Mouse (Mus musculus) liver, embryonic 12.5 days (tissue): ENCODE measurements around the gene Mylk2. TPM values are rescaled to one million over a fixed set of nuclear protein-coding genes. Genes with fewer than 3 reads are reported as not detected.
A peak's percentile ranks its signal among the peaks of the same experiment; 100 is the strongest.

ENCODE experiments used
- ATAC-seq: fragments of 200-750 bp; cut with Nextera tagmentation; 2 replicates; pipeline ENCODE4 v1.8.0; 2017; ENCODE audit warnings: moderate number of reproducible peaks, mild to moderate bottlenecking, moderate library complexity
- H3K27ac ChIP-seq: fragments of 300-500 bp; sonication (generic); 2 replicates; pipeline ENCODE4 v1.5.1; 2016; ENCODE audit warnings: mild to moderate bottlenecking
- H3K27me3 ChIP-seq: fragments of 300-500 bp; sonication (generic); replicated peaks from 2 replicates; pipeline ENCODE4 v1.6.1; 2016; ENCODE audit warnings: mild to moderate bottlenecking, moderate library complexity
- H3K36me3 ChIP-seq: fragments of 300-500 bp; sonication (generic); 2 replicates; pipeline ENCODE4 v1.6.1; 2016; ENCODE audit warnings: mild to moderate bottlenecking, moderate library complexity
- H3K4me1 ChIP-seq: fragments of 300-500 bp; sonication (generic); 2 replicates; pipeline ENCODE4 v1.6.1; 2016
- H3K4me2 ChIP-seq: fragments of 300-500 bp; sonication (generic); 2 replicates; pipeline ENCODE4 v1.6.1; 2016; ENCODE audit warnings: mild to moderate bottlenecking, moderate library complexity
- H3K4me3 ChIP-seq: fragments of 300-500 bp; sonication (generic); 2 replicates; pipeline ENCODE4 v1.5.1; 2016; ENCODE audit warnings: mild to moderate bottlenecking, moderate library complexity
- H3K9ac ChIP-seq: fragments of 300-500 bp; sonication (generic); 2 replicates; pipeline ENCODE4 v1.6.1; 2016; ENCODE audit warnings: mild to moderate bottlenecking, moderate library complexity
- H3K9me3 ChIP-seq: fragments of 300-500 bp; sonication (generic); replicated peaks from 2 replicates; pipeline ENCODE4 v1.6.1; 2016; ENCODE audit warnings: mild to moderate bottlenecking, moderate library complexity
- WGBS: fragments of 180-500 bp; shearing (Covaris S2); methylation state at CpG from one replicate; pipeline ENCODE4 v1.1.7; 2016; ENCODE audit not compliant: insufficient replicate concordance; 5-methylcytosine and 5-hydroxymethylcytosine counted together
- polyA plus RNA-seq: library from polyadenylated mRNA; unstranded; fragments of >200 nt; fragmentation: Nextera tagmentation; extraction: Ambion mirVana; gene quantifications from 2 replicates; pipeline ENCODE4 v1.2.1, GENCODE M21; 2016

Mylk2 gene
- polyA plus RNA-seq, 1 experiment from 2014 or later, result not detected

DNA sequence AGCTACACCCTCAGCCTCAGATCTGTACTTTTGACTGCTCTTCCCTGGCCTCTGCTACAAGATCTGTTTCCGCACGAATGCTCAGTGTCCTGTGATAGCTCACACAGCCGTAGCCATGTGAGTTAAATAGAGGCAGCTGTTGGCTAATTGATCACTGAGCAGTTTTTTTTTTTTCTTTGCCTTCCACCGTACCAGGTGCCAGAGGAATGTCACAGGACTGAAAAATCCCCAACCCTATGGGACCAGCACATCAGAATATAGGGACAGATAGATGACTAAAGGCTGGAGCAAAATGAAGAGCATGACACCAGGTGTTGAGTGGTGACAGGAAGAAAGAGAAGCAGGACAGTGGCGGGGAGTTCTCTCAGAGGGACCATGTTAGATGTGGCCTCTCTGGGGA lies 5.0 kb downstream of the Mylk2 start:
- ATAC-seq, result no peak
- Histone ChIP-seq H3K27me3 (peaks cover 58% of the 10 kb centered on the region), H3K4me1 (peaks cover 12% of the 10 kb centered on the region), H3K9ac (no peak overlapping the region), H3K4me2 (no peak overlapping the region), H3K27ac (no peak overlapping the region), H3K36me3 (no peaks in the 10 kb centered on the region), H3K9me3 (no peaks in the 10 kb centered on the region), H3K4me3 (no peak overlapping the region)
- 61% methylated on average over 5 of the region's 5 CpGs for WGBS

DNA sequence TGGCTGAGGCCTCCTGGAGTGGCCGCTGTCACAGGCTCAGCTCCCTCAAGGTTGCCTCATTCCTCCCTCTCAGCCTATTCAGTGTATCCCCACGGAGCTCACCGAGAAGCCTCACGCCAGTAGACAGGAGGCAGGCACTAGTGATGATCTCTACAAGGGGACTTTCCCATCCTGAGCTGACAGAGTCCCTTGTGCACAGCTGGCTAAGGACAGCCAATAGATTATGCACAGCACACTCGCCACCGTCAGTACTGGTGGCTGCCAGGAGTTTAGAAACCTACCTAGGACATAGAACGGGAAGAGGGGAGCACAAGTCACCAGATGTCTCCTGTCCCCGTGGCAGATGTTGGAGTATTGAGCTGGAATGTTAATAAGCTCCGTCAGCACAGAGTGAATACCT lies 6.5 kb downstream of the Mylk2 start:
- peaks cover 47% of the 10 kb centered on the region for H3K27me3 ChIP-seq
- no peak overlapping the region for H3K4me3 ChIP-seq
- no peak overlapping the region for H3K9ac ChIP-seq
- no peak overlapping the region for H3K27ac ChIP-seq
- no peak overlapping the region for H3K4me2 ChIP-seq
- 58% methylated on average over 9 of the region's 9 CpGs for WGBS
- ATAC-seq, result no peak
- no peaks in the 10 kb centered on the region for H3K9me3 ChIP-seq
- H3K4me1 ChIP-seq, result peaks cover 12% of the 10 kb centered on the region
- no peaks in the 10 kb centered on the region for H3K36me3 ChIP-seq

- no peak for ATAC-seq
- H3K4me1 ChIP-seq, result peaks cover 26% of the 10 kb centered on the region
- no peak overlapping the region for H3K4me3 ChIP-seq
- H3K9ac ChIP-seq, result no peak overlapping the region
- no peak overlapping the region for H3K4me2 ChIP-seq
- H3K27ac ChIP-seq, result no peak overlapping the region
- H3K36me3 ChIP-seq, result no peaks in the 10 kb centered on the region
- 47% methylated on average over 7 of the region's 7 CpGs for WGBS
- peaks cover 11% of the 10 kb centered on the region for H3K27me3 ChIP-seq
- H3K9me3 ChIP-seq, result no peaks in the 10 kb centered on the region
Observed at GRCm38 (mm10) chr2:152922376-152922775, 11.2 kb downstream of the Mylk2 start.

- Histone ChIP-seq H3K9ac (no peak overlapping the region), H3K4me1 (peaks cover 26% of the 10 kb centered on the region), H3K4me3 (no peak overlapping the region), H3K27ac (no peak overlapping the region), H3K4me2 (no peak overlapping the region), H3K36me3 (no peaks in the 10 kb centered on the region), H3K27me3 (peaks cover 5% of the 10 kb centered on the region; the same call in 1 of the 2 replicates), H3K9me3 (no peaks in the 10 kb centered on the region)
- WGBS, result 64% methylated on average over 3 of the region's 3 CpGs
- ATAC-seq, result no peak
Observed at GRCm38 (mm10) chr2:152923621-152924020, 12.5 kb downstream of the Mylk2 start.

DNA sequence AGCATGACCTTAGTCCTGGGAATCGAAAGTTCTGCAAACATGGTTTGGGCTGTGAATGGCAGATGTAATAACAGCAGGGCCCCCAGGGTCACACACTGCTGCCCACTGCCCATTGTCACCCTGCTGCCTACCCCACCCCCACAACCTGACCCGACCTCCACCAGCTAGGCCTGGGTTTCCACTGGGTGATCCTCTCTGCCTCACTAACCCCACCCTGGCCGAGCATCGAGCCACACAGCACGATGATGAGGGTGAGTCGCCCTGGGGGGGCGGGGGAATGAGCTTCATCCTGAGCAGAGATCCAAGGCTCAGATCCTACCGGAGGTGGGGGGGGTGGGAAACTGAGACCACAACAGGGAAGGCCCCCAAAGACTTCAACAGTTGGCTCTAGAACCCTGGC lies 13.0 kb downstream of the Mylk2 start:
- Histone ChIP-seq H3K27ac (no peak overlapping the region), H3K27me3 (peaks cover 5% of the 10 kb centered on the region; the same call in 1 of the 2 replicates), H3K4me3 (no peak overlapping the region), H3K4me1 (peaks cover 26% of the 10 kb centered on the region), H3K4me2 (no peak overlapping the region), H3K36me3 (no peaks in the 10 kb centered on the region), H3K9me3 (no peaks in the 10 kb centered on the region), H3K9ac (no peak overlapping the region)
- no peak for ATAC-seq
- WGBS, result 57% methylated on average over 8 of the region's 8 CpGs

DNA sequence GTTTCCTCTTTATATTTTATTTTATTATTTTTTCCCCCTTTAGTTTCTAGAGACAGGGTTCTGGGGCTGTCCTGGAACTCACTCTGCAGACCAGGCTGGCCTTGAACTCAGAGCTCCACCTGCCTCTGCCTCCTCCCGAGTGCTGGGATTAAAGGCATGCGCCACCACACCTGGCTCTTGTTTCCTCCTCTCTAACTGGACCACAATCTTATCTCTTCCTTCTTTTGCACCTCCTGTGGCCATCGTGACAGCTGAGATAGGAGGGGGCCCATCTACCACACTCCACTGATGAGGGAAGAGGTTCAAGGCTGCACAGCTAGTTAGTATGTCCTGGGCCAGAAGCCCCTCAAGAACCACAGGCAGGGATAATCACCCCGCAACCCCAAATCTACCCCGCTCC lies 13.4 kb downstream of the Mylk2 start:
- peaks cover 5% of the 10 kb centered on the region; the same call in 1 of the 2 replicates for H3K27me3 ChIP-seq
- no peak overlapping the region for H3K4me3 ChIP-seq
- no peak overlapping the region; the same call in 1 of the 2 replicates for H3K27ac ChIP-seq
- no peaks in the 10 kb centered on the region for H3K9me3 ChIP-seq
- H3K4me2 ChIP-seq, result no peak overlapping the region
- H3K9ac ChIP-seq, result no peak overlapping the region
- 39% methylated on average over 5 of the region's 5 CpGs for WGBS
- no peaks in the 10 kb centered on the region for H3K36me3 ChIP-seq
- peaks cover 26% of the 10 kb centered on the region for H3K4me1 ChIP-seq
- no peak for ATAC-seq

- 34% methylated on average over 11 of the region's 11 CpGs for WGBS
- peak overlapping the region; percentile 17 for H3K27ac ChIP-seq
- H3K4me2 ChIP-seq, result no peak overlapping the region
- ATAC-seq, result peak; percentile 48
- H3K27me3 ChIP-seq, result peaks cover 5% of the 10 kb centered on the region; the same call in 1 of the 2 replicates
- no peak overlapping the region for H3K9ac ChIP-seq
- no peaks in the 10 kb centered on the region for H3K9me3 ChIP-seq
- H3K4me1 ChIP-seq, result peaks cover 26% of the 10 kb centered on the region
- no peak overlapping the region for H3K4me3 ChIP-seq
- no peaks in the 10 kb centered on the region for H3K36me3 ChIP-seq
Observed at GRCm38 (mm10) chr2:152925189-152925872, 14.2 kb downstream of the Mylk2 start.

DNA sequence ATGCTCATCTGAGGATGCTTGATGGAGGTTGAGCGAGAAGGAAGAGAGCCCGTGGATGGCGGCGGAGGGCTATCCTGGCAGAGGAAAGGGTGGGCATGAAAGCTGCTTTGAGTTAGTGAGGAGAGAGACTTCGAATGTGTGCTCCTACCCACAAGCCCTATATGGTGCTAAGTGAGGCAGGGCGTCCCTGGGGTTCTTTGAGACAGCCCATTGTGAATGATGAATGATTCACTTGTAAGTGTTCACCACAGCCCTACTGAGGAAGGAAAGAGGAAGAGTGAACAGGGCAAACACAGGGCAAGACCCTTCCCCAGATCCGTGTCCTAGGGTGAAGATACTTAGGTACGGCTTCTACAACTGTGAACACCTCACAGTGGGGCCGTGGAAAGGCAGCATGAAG lies 15.7 kb downstream of the Mylk2 start:
- no peak for ATAC-seq
- no peak overlapping the region for H3K27ac ChIP-seq
- H3K4me2 ChIP-seq, result no peak overlapping the region
- 36% methylated on average over 9 of the region's 9 CpGs for WGBS
- peaks cover 26% of the 10 kb centered on the region for H3K4me1 ChIP-seq
- peaks cover 5% of the 10 kb centered on the region; the same call in 1 of the 2 replicates for H3K27me3 ChIP-seq
- no peaks in the 10 kb centered on the region for H3K9me3 ChIP-seq
- no peaks in the 10 kb centered on the region for H3K36me3 ChIP-seq
- H3K9ac ChIP-seq, result no peak overlapping the region
- no peak overlapping the region for H3K4me3 ChIP-seq

- no peak overlapping the region for H3K27ac ChIP-seq
- no peak overlapping the region for H3K9ac ChIP-seq
- no peaks in the 10 kb centered on the region for H3K36me3 ChIP-seq
- WGBS, result 16% methylated on average over 5 of the region's 5 CpGs
- peaks cover under 1% of the 10 kb centered on the region; the same call in 1 of the 2 replicates for H3K27me3 ChIP-seq
- no peak for ATAC-seq
- no peak overlapping the region for H3K4me2 ChIP-seq
- peaks cover 26% of the 10 kb centered on the region for H3K4me1 ChIP-seq
- no peak overlapping the region for H3K4me3 ChIP-seq
- no peaks in the 10 kb centered on the region for H3K9me3 ChIP-seq
Observed at GRCm38 (mm10) chr2:152927371-152927770, 16.2 kb downstream of the Mylk2 start.

GRCm38 (mm10) chr2:152928219-152928987 lies 17.3 kb downstream of the Mylk2 start:
- Histone ChIP-seq H3K36me3 (no peaks in the 10 kb centered on the region), H3K9ac (no peak overlapping the region), H3K9me3 (no peaks in the 10 kb centered on the region), H3K4me3 (no peak overlapping the region), H3K4me1 (peaks cover 26% of the 10 kb centered on the region), H3K27me3 (no peaks in the 10 kb centered on the region; the same call in 1 of the 2 replicates), H3K4me2 (no peak overlapping the region), H3K27ac (peak overlapping the region; percentile 49; the same call in 1 of the 2 replicates)
- no peak for ATAC-seq
- WGBS, result 54% methylated on average over 14 of the region's 14 CpGs

DNA sequence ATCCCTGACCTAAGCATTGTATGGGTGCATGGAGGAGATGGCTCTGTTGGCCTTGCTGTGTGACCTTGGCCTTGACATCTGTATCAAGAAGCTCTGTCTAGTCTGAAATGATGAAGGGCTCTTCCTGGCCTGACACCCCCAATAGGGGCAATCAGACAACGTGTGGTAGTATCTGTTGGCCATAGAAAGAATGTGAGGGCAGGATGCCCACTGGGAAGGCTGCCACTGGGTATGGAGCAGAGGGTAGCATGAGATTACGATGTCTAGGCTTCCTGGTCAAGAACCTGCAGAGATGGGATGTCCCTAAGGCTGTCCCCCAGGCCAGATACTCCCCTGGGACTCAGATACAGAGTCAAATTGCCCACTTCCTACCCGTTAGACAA lies 17.8 kb downstream of the Mylk2 start:
- Histone ChIP-seq H3K4me2 (no peak overlapping the region), H3K4me1 (peaks cover 24% of the 10 kb centered on the region), H3K36me3 (no peaks in the 10 kb centered on the region), H3K9me3 (no peaks in the 10 kb centered on the region), H3K27me3 (no peaks in the 10 kb centered on the region; the same call in 1 of the 2 replicates), H3K9ac (no peak overlapping the region), H3K27ac (no peak overlapping the region), H3K4me3 (no peak overlapping the region)
- ATAC-seq, result no peak
- 46% methylated on average over 3 of the region's 3 CpGs for WGBS

- H3K27ac ChIP-seq, result no peak overlapping the region
- ATAC-seq, result no peak
Observed at GRCm38 (mm10) chr2:152930276-152930675, 19.1 kb downstream of the Mylk2 start.

More at GRCm38 (mm10) chr2:152930276-152930675, 19.1 kb downstream of the Mylk2 start:
- Histone ChIP-seq H3K27me3 (peaks cover 3% of the 10 kb centered on the region; the same call in 1 of the 2 replicates), H3K9me3 (no peaks in the 10 kb centered on the region), H3K36me3 (no peaks in the 10 kb centered on the region), H3K9ac (no peak overlapping the region), H3K4me1 (peaks cover 11% of the 10 kb centered on the region; the same call in 1 of the 2 replicates), H3K4me2 (no peak overlapping the region), H3K4me3 (no peak overlapping the region)
- 31% methylated on average over 2 of the region's 2 CpGs for WGBS
